Mouse (Mus musculus) hindbrain, embryonic 16.5 days (tissue): ENCODE results near the gene Lsm14a. TPM values are rescaled to one million over a fixed set of nuclear protein-coding genes. Genes with fewer than 3 reads are reported as not detected.

Experiments
- ATAC-seq: fragments of 200-750 bp; cut with Nextera tagmentation; 2 replicates; pipeline ENCODE4 v1.8.0; 2017; ENCODE audit warnings: moderate TSS enrichment, moderate library complexity
- H3K27ac ChIP-seq: fragments of 300-500 bp; sonication (generic); 2 replicates; pipeline ENCODE4 v1.5.1; 2014; ENCODE audit warnings: low read depth, mild to moderate bottlenecking, control low read depth, low read length, moderate library complexity
- H3K27me3 ChIP-seq: fragments of 300-500 bp; sonication (generic); replicated peaks from 2 replicates; pipeline ENCODE4 v1.6.1; 2014; ENCODE audit warnings: low read length; ENCODE audit not compliant: control insufficient read depth, insufficient read depth
- H3K36me3 ChIP-seq: fragments of 300-500 bp; sonication (generic); 2 replicates; pipeline ENCODE4 v1.6.1; 2014; ENCODE audit warnings: mild to moderate bottlenecking, low read length, moderate library complexity, mixed read lengths; ENCODE audit not compliant: control insufficient read depth, insufficient read depth
- H3K4me1 ChIP-seq: fragments of 300-500 bp; sonication (generic); 2 replicates; pipeline ENCODE4 v1.6.1; 2014; ENCODE audit warnings: low read depth, low read length; ENCODE audit not compliant: control insufficient read depth, insufficient read depth
- H3K4me2 ChIP-seq: fragments of 300-500 bp; sonication (generic); 2 replicates; pipeline ENCODE4 v1.6.1; 2014; ENCODE audit warnings: mild to moderate bottlenecking, low read length, control low read depth, moderate library complexity
- H3K4me3 ChIP-seq: fragments of 300-500 bp; sonication (generic); 2 replicates; pipeline ENCODE4 v1.5.1; 2014; ENCODE audit warnings: mild to moderate bottlenecking, low read length, control low read depth, moderate library complexity
- H3K9ac ChIP-seq: fragments of 300-500 bp; sonication (generic); 2 replicates; pipeline ENCODE4 v1.6.1; 2014; ENCODE audit warnings: low read depth, mild to moderate bottlenecking, control low read depth, low read length, moderate library complexity
- H3K9me3 ChIP-seq: fragments of 300-500 bp; sonication (generic); 2 replicates; pipeline ENCODE4 v1.6.1; 2014; ENCODE audit warnings: mild to moderate bottlenecking, low read length, moderate library complexity; ENCODE audit not compliant: control insufficient read depth
- WGBS: fragments of 180-500 bp; shearing (Covaris S2); extraction: QIAGEN DNeasy Blood & Tissue Kit; methylation state at CpG from one replicate; pipeline ENCODE4 v1.1.7; 2014; 5-methylcytosine and 5-hydroxymethylcytosine counted together
- polyA plus RNA-seq: library from polyadenylated mRNA; unstranded; fragments of >200 nt; fragmentation: Nextera tagmentation; extraction: Ambion mirVana; gene quantifications from 2 replicates; pipeline ENCODE4 v1.2.1, GENCODE M21; 2015

Gene Lsm14a
- polyA plus RNA-seq, 1 experiment from 2014 or later = 50.6 TPM

GRCm38 (mm10) chr7:34387784-34388444 is 5.2 kb downstream of the Lsm14a start:
- Histone ChIP-seq H3K4me3 (peak overlapping the region; percentile 95), H3K9ac (peak overlapping the region; percentile 99), H3K4me1 (peaks cover 35% of the 10 kb centered on the region), H3K27ac (no peak overlapping the region), H3K27me3 (no peaks in the 10 kb centered on the region), H3K36me3 (no peaks in the 10 kb centered on the region), H3K9me3 (no peaks in the 10 kb centered on the region), H3K4me2 (peak overlapping the region; percentile 95)
- ATAC-seq = no peak
- WGBS = 0% methylated on average over 5 of the region's 5 CpGs

DNA sequence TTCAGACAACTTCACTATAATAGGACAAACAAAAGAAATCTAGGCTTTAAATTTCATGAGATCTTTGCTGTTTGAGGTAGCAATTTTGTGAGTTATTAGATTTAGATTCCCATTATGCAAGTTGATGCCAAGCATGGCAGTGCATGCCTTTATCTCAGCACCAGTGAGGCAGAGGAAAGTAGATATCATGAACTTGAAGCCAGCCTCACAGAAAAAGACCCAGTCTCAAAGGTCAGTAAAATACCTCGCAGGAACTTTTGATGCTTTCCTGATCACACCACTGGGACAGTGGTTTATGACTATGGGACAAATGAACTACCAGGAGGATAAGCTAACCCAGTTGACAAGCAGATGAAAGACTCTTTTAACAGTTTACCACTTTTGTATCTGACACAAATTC is 10.3 kb downstream of the Lsm14a start:
- Histone ChIP-seq H3K9me3 (no peaks in the 10 kb centered on the region), H3K27ac (no peak overlapping the region), H3K9ac (no peak overlapping the region), H3K27me3 (no peaks in the 10 kb centered on the region), H3K4me3 (no peak overlapping the region), H3K4me2 (no peak overlapping the region), H3K4me1 (peaks cover 18% of the 10 kb centered on the region), H3K36me3 (no peaks in the 10 kb centered on the region)
- no peak for ATAC-seq
- WGBS = 79% methylated on average over 1 of the region's 1 CpGs

- Histone ChIP-seq H3K27me3 (no peaks in the 10 kb centered on the region), H3K4me2 (no peak overlapping the region), H3K27ac (no peak overlapping the region), H3K9me3 (no peaks in the 10 kb centered on the region), H3K4me1 (peaks cover 8% of the 10 kb centered on the region), H3K4me3 (no peak overlapping the region), H3K9ac (no peak overlapping the region), H3K36me3 (no peaks in the 10 kb centered on the region)
- WGBS = 85% methylated on average over 5 of the region's 5 CpGs
- no peak for ATAC-seq
These were observed 11.4 kb downstream of the Lsm14a start for GRCm38 (mm10) chr7:34381733-34382132.

GRCm38 (mm10) chr7:34380311-34380710 is 12.8 kb downstream of the Lsm14a start:
- Histone ChIP-seq H3K36me3 (no peaks in the 10 kb centered on the region), H3K9me3 (no peaks in the 10 kb centered on the region), H3K27ac (no peak overlapping the region), H3K4me2 (no peak overlapping the region), H3K9ac (no peak overlapping the region), H3K4me1 (peaks cover under 1% of the 10 kb centered on the region), H3K4me3 (no peak overlapping the region), H3K27me3 (no peaks in the 10 kb centered on the region)
- no peak for ATAC-seq
- WGBS = 92% methylated on average over 3 of the region's 3 CpGs

GRCm38 (mm10) chr7:34373906-34374305 is 19.2 kb downstream of the Lsm14a start:
- H3K4me2 ChIP-seq = no peak overlapping the region
- H3K36me3 ChIP-seq = peaks cover 15% of the 10 kb centered on the region
- no peaks in the 10 kb centered on the region for H3K9me3 ChIP-seq
- H3K4me1 ChIP-seq = no peaks in the 10 kb centered on the region
- H3K4me3 ChIP-seq = no peak overlapping the region
- H3K9ac ChIP-seq = no peak overlapping the region
- ATAC-seq = no peak
- H3K27me3 ChIP-seq = no peaks in the 10 kb centered on the region
- WGBS = 100% methylated on average over 1 of the region's 1 CpGs
- H3K27ac ChIP-seq = no peak overlapping the region

DNA sequence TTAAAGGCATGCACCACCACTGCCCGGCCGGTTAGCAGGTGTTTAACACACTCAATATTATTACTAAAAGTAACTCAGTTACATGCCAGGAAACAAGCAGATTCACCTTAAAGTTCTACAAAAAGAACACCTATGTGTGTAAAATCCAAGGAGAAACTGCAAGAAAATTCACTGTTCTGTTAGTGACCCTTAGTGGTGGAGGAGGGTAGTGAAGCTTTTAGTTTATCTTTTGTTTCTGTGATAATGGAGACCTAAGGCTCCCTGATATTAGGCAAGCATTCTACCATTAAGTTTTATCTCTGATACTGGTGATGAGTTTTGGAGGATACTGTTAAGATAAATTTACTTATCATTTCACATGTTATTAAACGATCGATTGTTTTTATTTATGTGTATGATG is 37.5 kb downstream of the Lsm14a start:
- Histone ChIP-seq H3K4me1 (no peaks in the 10 kb centered on the region), H3K9ac (no peak overlapping the region), H3K36me3 (peaks cover 25% of the 10 kb centered on the region), H3K4me2 (no peak overlapping the region), H3K4me3 (no peak overlapping the region), H3K9me3 (no peaks in the 10 kb centered on the region), H3K27ac (no peak overlapping the region), H3K27me3 (no peaks in the 10 kb centered on the region)
- ATAC-seq = no peak
- WGBS = 97% methylated on average over 4 of the region's 4 CpGs

- H3K4me3 ChIP-seq = no peak overlapping the region
- no peaks in the 10 kb centered on the region for H3K4me1 ChIP-seq
- H3K9me3 ChIP-seq = no peaks in the 10 kb centered on the region
- 75% methylated on average over 1 of the region's 1 CpGs for WGBS
- peaks cover 34% of the 10 kb centered on the region for H3K36me3 ChIP-seq
- ATAC-seq = no peak
- H3K27ac ChIP-seq = no peak overlapping the region
- no peak overlapping the region for H3K9ac ChIP-seq
- no peaks in the 10 kb centered on the region for H3K27me3 ChIP-seq
- no peak overlapping the region for H3K4me2 ChIP-seq
These were observed 41.1 kb downstream of the Lsm14a start for GRCm38 (mm10) chr7:34351997-34352396.

DNA sequence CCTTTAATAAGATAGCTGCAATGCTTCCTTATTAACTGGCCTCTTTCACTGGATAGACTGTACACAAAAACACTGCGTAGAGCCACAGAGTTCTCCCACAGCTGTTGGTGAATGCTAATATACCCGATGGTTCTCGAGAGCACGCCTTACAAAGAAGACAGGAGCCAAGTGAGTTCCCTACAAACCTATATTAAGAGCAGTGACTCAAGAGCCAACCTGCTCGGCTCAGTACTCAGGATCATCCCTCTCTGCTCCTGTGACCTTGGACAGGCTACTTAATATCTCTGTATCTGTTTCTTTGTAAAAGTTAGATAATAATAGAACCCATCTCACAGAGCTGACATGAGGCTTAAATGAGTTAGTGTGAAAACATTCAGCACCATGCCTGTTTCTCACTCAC is 42.9 kb downstream of the Lsm14a start:
- WGBS = 89% methylated on average over 5 of the region's 5 CpGs
- no peak for ATAC-seq
- no peak overlapping the region for H3K4me2 ChIP-seq

DNA sequence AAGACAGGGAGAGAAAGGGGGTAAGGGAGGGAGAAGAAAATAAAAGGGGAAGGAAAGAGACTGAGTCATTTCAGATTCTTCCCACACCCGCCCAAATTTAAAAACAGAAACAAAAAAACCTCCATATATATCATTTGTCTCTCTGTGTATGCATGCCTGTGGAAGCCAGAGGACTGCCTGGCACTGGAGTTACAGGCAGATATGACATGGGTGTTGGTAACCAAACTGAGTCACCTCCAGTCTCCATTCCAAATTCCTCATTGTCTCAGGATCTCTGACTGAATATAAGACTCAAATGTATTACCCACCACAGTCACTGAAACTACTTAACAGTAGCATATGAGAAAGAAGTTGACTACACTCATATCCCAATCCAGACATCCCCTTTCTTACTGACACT is 45.1 kb downstream of the Lsm14a start:
- H3K4me1 ChIP-seq = no peaks in the 10 kb centered on the region
- peaks cover 44% of the 10 kb centered on the region for H3K36me3 ChIP-seq
- no peak overlapping the region for H3K27ac ChIP-seq
- no peaks in the 10 kb centered on the region for H3K27me3 ChIP-seq
- no peak overlapping the region for H3K4me3 ChIP-seq
- no peak overlapping the region for H3K9ac ChIP-seq
- 100% methylated on average over 1 of the region's 1 CpGs for WGBS
- no peak overlapping the region for H3K4me2 ChIP-seq
- no peak for ATAC-seq
- no peaks in the 10 kb centered on the region for H3K9me3 ChIP-seq

More for the DNA sequence above, 42.9 kb downstream of the Lsm14a start:
- H3K4me3 ChIP-seq = no peak overlapping the region
- no peaks in the 10 kb centered on the region for H3K9me3 ChIP-seq
- H3K27me3 ChIP-seq = no peaks in the 10 kb centered on the region
- no peaks in the 10 kb centered on the region for H3K4me1 ChIP-seq
- no peak overlapping the region for H3K27ac ChIP-seq
- H3K9ac ChIP-seq = no peak overlapping the region
- peaks cover 35% of the 10 kb centered on the region for H3K36me3 ChIP-seq
